Mouse (Mus musculus): ENCODE measurements around the gene Frs2. TPM values are rescaled to one million over a fixed set of nuclear protein-coding genes. Genes with fewer than 3 reads are reported as not detected.
"Not testable (repeated sequence)": the region's sequence is repeated elsewhere in the genome, so short reads cannot be mapped to it uniquely, and the experiment has no call there.

Frs2 gene
- polyA plus RNA-seq, 1 experiment from 2014 or later, result 18.0 TPM

GRCm38 (mm10) chr10:117063254-117064021 is 84.9 kb downstream of the Frs2 start, which contains the start of gene Cct2:
Cct2 (minus strand) TSS chr10:117063814.
- WGBS, result under 1% methylated on average over 68 of the region's 68 CpGs
- peak within 1 kb of the TSS; percentile 91 for H3K4me2 ChIP-seq (replicated peaks; ENCODE audit: low read depth, low read length)
- no peaks in the 10 kb centered on the region for H3K27me3 ChIP-seq (ENCODE audit: insufficient read depth, low read length)
- H3K4me3 ChIP-seq (ENCODE audit: low read length), result peak within 1 kb of the TSS; percentile 85
- no peaks in the 10 kb centered on the region for H3K9me3 ChIP-seq (ENCODE audit: low read length)
- peak within 1 kb of the TSS; percentile 81 for H3K9ac ChIP-seq (replicated peaks; ENCODE audit: low read length)
- H3K27ac ChIP-seq (ENCODE audit: low read length), result peak within 1 kb of the TSS; percentile 89
- peaks cover 11% of the 10 kb centered on the region for H3K4me1 ChIP-seq (ENCODE audit: insufficient read depth, low read length)
- ATAC-seq (ENCODE audit: low FRiP score, low TSS enrichment), result peak; percentile 95
- peaks cover 34% of the 10 kb centered on the region for H3K36me3 ChIP-seq (ENCODE audit: insufficient read depth, low read length)

- no peaks in the 10 kb centered on the region for H3K9me3 ChIP-seq (ENCODE audit: low read length)
- H3K9ac ChIP-seq (replicated peaks; ENCODE audit: low read length), result peak overlapping the region; percentile 81
- peaks cover 37% of the 10 kb centered on the region for H3K36me3 ChIP-seq (ENCODE audit: insufficient read depth, low read length)
- peak overlapping the region; percentile 85 for H3K4me3 ChIP-seq (ENCODE audit: low read length)
- 3% methylated on average over 15 of the region's 15 CpGs for WGBS
- H3K27ac ChIP-seq (ENCODE audit: low read length), result peak overlapping the region; percentile 89
- no peak for ATAC-seq (ENCODE audit: low FRiP score, low TSS enrichment)
- peak overlapping the region; percentile 91 for H3K4me2 ChIP-seq (replicated peaks; ENCODE audit: low read depth, low read length)
- H3K27me3 ChIP-seq (ENCODE audit: insufficient read depth, low read length), result no peaks in the 10 kb centered on the region
- H3K4me1 ChIP-seq (ENCODE audit: insufficient read depth, low read length), result peaks cover 11% of the 10 kb centered on the region
Observed at GRCm38 (mm10) chr10:117062894-117063253, 85.5 kb downstream of the Frs2 start.

GRCm38 (mm10) chr10:117055668-117056067 is 92.7 kb downstream of the Frs2 start:
- no peaks in the 10 kb centered on the region for H3K27me3 ChIP-seq (ENCODE audit: insufficient read depth, low read length)
- 0 out of 2 replicates have a peak, but pooled peaks cover 5% of the 10 kb centered on the region for H3K4me1 ChIP-seq (ENCODE audit: insufficient read depth, low read length)
- peaks cover 91% of the 10 kb centered on the region for H3K36me3 ChIP-seq (ENCODE audit: insufficient read depth, low read length)
- no peak overlapping the region for H3K27ac ChIP-seq (ENCODE audit: low read length)
- H3K9ac ChIP-seq (replicated peaks; ENCODE audit: low read length), result no peak overlapping the region
- no peak overlapping the region for H3K4me2 ChIP-seq (replicated peaks; ENCODE audit: low read depth, low read length)
- no peak overlapping the region for H3K4me3 ChIP-seq (ENCODE audit: low read length)
- no peaks in the 10 kb centered on the region for H3K9me3 ChIP-seq (ENCODE audit: low read length)
- ATAC-seq (ENCODE audit: low FRiP score, low TSS enrichment), result no peak
- 90% methylated on average over 4 of the region's 4 CpGs for WGBS

- H3K27ac ChIP-seq (ENCODE audit: low read length), result no peak overlapping the region
- peaks cover 52% of the 10 kb centered on the region for H3K36me3 ChIP-seq (ENCODE audit: insufficient read depth, low read length)
- H3K9me3 ChIP-seq (ENCODE audit: low read length), result no peaks in the 10 kb centered on the region
- no peak overlapping the region for H3K4me3 ChIP-seq (ENCODE audit: low read length)
- whole genome bisulfite sequencing, result 71% methylated on average over 4 of the region's 4 CpGs
- no peak for ATAC-seq (ENCODE audit: low FRiP score, low TSS enrichment)
- peaks cover 5% of the 10 kb centered on the region; the same call in 1 of the 2 replicates for H3K27me3 ChIP-seq (ENCODE audit: insufficient read depth, low read length)
- H3K4me1 ChIP-seq (ENCODE audit: insufficient read depth, low read length), result peaks cover 22% of the 10 kb centered on the region
- no peak overlapping the region for H3K4me2 ChIP-seq (replicated peaks; ENCODE audit: low read depth, low read length)
- H3K9ac ChIP-seq (replicated peaks; ENCODE audit: low read length), result no peak overlapping the region
Observed at GRCm38 (mm10) chr10:117049961-117050597, 98.3 kb downstream of the Frs2 start.

GRCm38 (mm10) chr10:117049253-117049652 is 99.1 kb downstream of the Frs2 start:
- ATAC-seq (ENCODE audit: low FRiP score, low TSS enrichment), result no peak
- peaks cover 22% of the 10 kb centered on the region for H3K4me1 ChIP-seq (ENCODE audit: insufficient read depth, low read length)
- peaks cover 45% of the 10 kb centered on the region for H3K36me3 ChIP-seq (ENCODE audit: insufficient read depth, low read length)
- WGBS, result 80% methylated on average over 4 of the region's 4 CpGs
- H3K4me2 ChIP-seq (replicated peaks; ENCODE audit: low read depth, low read length), result no peak overlapping the region
- no peak overlapping the region for H3K9ac ChIP-seq (replicated peaks; ENCODE audit: low read length)
- no peak overlapping the region for H3K27ac ChIP-seq (ENCODE audit: low read length)
- peaks cover 5% of the 10 kb centered on the region; the same call in 1 of the 2 replicates for H3K27me3 ChIP-seq (ENCODE audit: insufficient read depth, low read length)
- H3K4me3 ChIP-seq (ENCODE audit: low read length), result no peak overlapping the region
- no peaks in the 10 kb centered on the region for H3K9me3 ChIP-seq (ENCODE audit: low read length)

- peaks cover 13% of the 10 kb centered on the region for H3K36me3 ChIP-seq (ENCODE audit: insufficient read depth, low read length)
- peaks cover 5% of the 10 kb centered on the region; the same call in 1 of the 2 replicates for H3K27me3 ChIP-seq (ENCODE audit: insufficient read depth, low read length)
- peak within 1 kb of the TSS; percentile 33 for H3K4me2 ChIP-seq (replicated peaks; ENCODE audit: low read depth, low read length)
- H3K9ac ChIP-seq (replicated peaks; ENCODE audit: low read length), result 0 out of 2 replicates have a peak within 1 kb of the TSS, but pooled peaks have one; percentile 1
- H3K9me3 ChIP-seq (ENCODE audit: low read length), result no peaks in the 10 kb centered on the region
- 37% methylated on average over 40 of the region's 40 CpGs for WGBS
- no peak within 1 kb of the TSS for H3K27ac ChIP-seq (ENCODE audit: low read length)
- H3K4me1 ChIP-seq (ENCODE audit: insufficient read depth, low read length), result peaks cover 22% of the 10 kb centered on the region
- 0 out of 2 replicates have a peak, but pooled peaks have one; percentile 8 for ATAC-seq (ENCODE audit: low FRiP score, low TSS enrichment)
- peak within 1 kb of the TSS; percentile 10; the same call in 1 of the 2 replicates for H3K4me3 ChIP-seq (ENCODE audit: low read length)
Observed at GRCm38 (mm10) chr10:117045175-117046056, 102.9 kb downstream of the Frs2 start, which contains the start of gene Lrrc10. Lrrc10 (plus strand) TSS chr10:117045341.

- peak overlapping the region; percentile 21; the same call in 1 of the 2 replicates for H3K4me2 ChIP-seq (replicated peaks; ENCODE audit: low read depth, low read length)
- H3K27ac ChIP-seq (ENCODE audit: low read length); H3K9ac ChIP-seq (replicated peaks; ENCODE audit: low read length); H3K9me3 ChIP-seq (ENCODE audit: low read length); ATAC-seq (ENCODE audit: low FRiP score, low TSS enrichment); H3K27me3 ChIP-seq (ENCODE audit: insufficient read depth, low read length); H3K36me3 ChIP-seq (ENCODE audit: insufficient read depth, low read length); H3K4me3 ChIP-seq (ENCODE audit: low read length): not testable (repeated sequence)
- peaks cover 16% of the 10 kb centered on the region for H3K4me1 ChIP-seq (ENCODE audit: insufficient read depth, low read length)
- WGBS, result 43% methylated on average over 16 of the region's 16 CpGs
Observed at GRCm38 (mm10) chr10:117043497-117044166, 104.7 kb downstream of the Frs2 start.

- 78% methylated on average over 14 of the region's 14 CpGs for WGBS
- H3K27ac ChIP-seq (ENCODE audit: low read length), result no peak overlapping the region
- H3K4me1 ChIP-seq (ENCODE audit: insufficient read depth, low read length), result peaks cover 13% of the 10 kb centered on the region
- H3K27me3 ChIP-seq (ENCODE audit: insufficient read depth, low read length), result peaks cover 5% of the 10 kb centered on the region; the same call in 1 of the 2 replicates
- no peak overlapping the region for H3K4me2 ChIP-seq (replicated peaks; ENCODE audit: low read depth, low read length)
- H3K36me3 ChIP-seq (ENCODE audit: insufficient read depth, low read length), result no peaks in the 10 kb centered on the region
- ATAC-seq (ENCODE audit: low FRiP score, low TSS enrichment), result no peak
- no peak overlapping the region for H3K4me3 ChIP-seq (ENCODE audit: low read length)
- no peak overlapping the region for H3K9ac ChIP-seq (replicated peaks; ENCODE audit: low read length)
- H3K9me3 ChIP-seq (ENCODE audit: low read length), result peaks cover 2% of the 10 kb centered on the region; the same call in 1 of the 2 replicates
Observed at GRCm38 (mm10) chr10:117042295-117042694, 106.0 kb downstream of the Frs2 start.

GRCm38 (mm10) chr10:117040355-117040754 is 108.0 kb downstream of the Frs2 start:
- ATAC-seq (ENCODE audit: low FRiP score, low TSS enrichment), result no peak
- 67% methylated on average over 6 of the region's 6 CpGs for WGBS
- no peak overlapping the region for H3K9ac ChIP-seq (replicated peaks; ENCODE audit: low read length)
- H3K9me3 ChIP-seq (ENCODE audit: low read length), result peaks cover 3% of the 10 kb centered on the region; the same call in 1 of the 2 replicates
- H3K27ac ChIP-seq (ENCODE audit: low read length), result no peak overlapping the region
- H3K4me2 ChIP-seq (replicated peaks; ENCODE audit: low read depth, low read length), result no peak overlapping the region
- H3K36me3 ChIP-seq (ENCODE audit: insufficient read depth, low read length), result no peaks in the 10 kb centered on the region
- no peaks in the 10 kb centered on the region; the same call in 1 of the 2 replicates for H3K27me3 ChIP-seq (ENCODE audit: insufficient read depth, low read length)
- peaks cover 2% of the 10 kb centered on the region; the same call in 1 of the 2 replicates for H3K4me1 ChIP-seq (ENCODE audit: insufficient read depth, low read length)
- H3K4me3 ChIP-seq (ENCODE audit: low read length), result no peak overlapping the region

Measured in kidney, embryonic 16.5 days (tissue).